Mouse (Mus musculus) bone marrow, adult 2 months (tissue): ENCODE measurements around the gene Gm4201. TPM values are rescaled to one million over a fixed set of nuclear protein-coding genes. Genes with fewer than 3 reads are reported as not detected.
"Not testable (repeated sequence)": the region's sequence is repeated elsewhere in the genome, so short reads cannot be mapped to it uniquely, and the experiment has no call there.

Source experiments
- H3K27ac ChIP-seq: fragments of 200-500 bp; 2 replicates; pipeline ENCODE4 v1.5.1; 2012; ENCODE audit warnings: low read depth, mild to moderate bottlenecking, control low read depth, inconsistent platforms, low read length; ENCODE audit not compliant: control insufficient read depth, poor library complexity, insufficient read depth
- H3K4me1 ChIP-seq: fragments of 200-500 bp; 2 replicates; pipeline ENCODE4 v1.6.1; 2011; ENCODE audit warnings: low read length; ENCODE audit not compliant: control insufficient read depth, insufficient read depth
- H3K4me3 ChIP-seq: fragments of 200-500 bp; replicated peaks from 2 replicates; pipeline ENCODE3; 2011; ENCODE audit warnings: mild to moderate bottlenecking, low read depth, low read length, control low read depth; ENCODE audit not compliant: control insufficient read depth
- WGBS: fragments of 180-500 bp; shearing (Covaris S2); methylation state at CpG from one replicate; pipeline ENCODE4 v1.1.7; 2018; 5-methylcytosine and 5-hydroxymethylcytosine counted together
- polyA plus RNA-seq: library from polyadenylated mRNA; stranded (reverse); fragments of >200 nt; gene quantifications from 2 replicates; pipeline ENCODE4 v1.2.4, GENCODE M21; 2011; ENCODE audit warnings: low replicate concordance; ENCODE audit not compliant: missing spikeins, insufficient read depth, insufficient read length

Gm4201 gene
- not detected in 2 replicates for polyA plus RNA-seq

GRCm38 (mm10) chr7:22565243-22565642 is at the start of gene Gm4201:
Gene Gm4201, minus strand, starts transcription at chr7:22565343.
- H3K27ac ChIP-seq, H3K4me1 ChIP-seq, H3K4me3 ChIP-seq: not testable (repeated sequence)
- no CpG with 5 or more reads among the region's 3 CpGs for WGBS

GRCm38 (mm10) chr7:22588027-22588426 is 22.9 kb upstream of the Gm4201 start, which contains the start of gene Gm4565:
Gene Gm4565, minus strand, starts transcription at chr7:22588127.
- not testable (repeated sequence) for H3K4me1 ChIP-seq, H3K27ac ChIP-seq, H3K4me3 ChIP-seq
- WGBS: 58% methylated on average over 2 of the region's 4 CpGs

GRCm38 (mm10) chr7:22534787-22535186 is 30.4 kb downstream of the Gm4201 start, which contains the start of gene Gm8677:
Gene Gm8677, minus strand, starts transcription at chr7:22534887.
- H3K27ac ChIP-seq, H3K4me3 ChIP-seq, H3K4me1 ChIP-seq: not testable (repeated sequence)
- WGBS: no CpG with 5 or more reads among the region's 1 CpGs

- WGBS: no CpG with 5 or more reads among the region's 3 CpGs
- H3K4me1 ChIP-seq, H3K27ac ChIP-seq, H3K4me3 ChIP-seq: not testable (repeated sequence)
These were observed 42.5 kb downstream of the Gm4201 start, which contains the start of gene Vmn1r152 for GRCm38 (mm10) chr7:22522667-22523066. Gene Vmn1r152, plus strand, starts transcription at chr7:22522967.

Other genes with a start within 250 kb of the Gm4201 start
- not detected in 2 replicates for gene Gm4187, start 235.6 kb downstream of the Gm4201 start, polyA plus RNA-seq
- gene Gm8660, start 194.3 kb downstream of the Gm4201 start, polyA plus RNA-seq: not detected in 2 replicates
- not detected in 2 replicates for gene Vmn1r148, start 151.8 kb downstream of the Gm4201 start, polyA plus RNA-seq
- not detected in 2 replicates for gene Vmn1r149, start 127.1 kb downstream of the Gm4201 start, polyA plus RNA-seq
- not detected in 2 replicates for gene Gm10665, start 101.3 kb downstream of the Gm4201 start, polyA plus RNA-seq
- gene Vmn1r151, start 65.7 kb downstream of the Gm4201 start, polyA plus RNA-seq: not detected in 2 replicates
- gene Vmn1r152, start 42.4 kb downstream of the Gm4201 start, polyA plus RNA-seq: not detected in 2 replicates
- gene Gm8677, start 30.5 kb downstream of the Gm4201 start, polyA plus RNA-seq: not detected in 2 replicates
- gene Gm4565, start 22.8 kb upstream of the Gm4201 start, polyA plus RNA-seq: not detected in 2 replicates
- not detected in 2 replicates for gene Vmn1r155, start 92.7 kb upstream of the Gm4201 start, polyA plus RNA-seq
- not detected in 2 replicates for gene Gm8693, start 127.0 kb upstream of the Gm4201 start, polyA plus RNA-seq
- gene Gm4567, start 154.4 kb upstream of the Gm4201 start, polyA plus RNA-seq: not detected in 2 replicates
- not detected in 2 replicates for gene Vmn1r157, start 196.4 kb upstream of the Gm4201 start, polyA plus RNA-seq
- gene Vmn1r158, start 225.4 kb upstream of the Gm4201 start, polyA plus RNA-seq: not detected in 2 replicates